In the genomic region with DNA sequence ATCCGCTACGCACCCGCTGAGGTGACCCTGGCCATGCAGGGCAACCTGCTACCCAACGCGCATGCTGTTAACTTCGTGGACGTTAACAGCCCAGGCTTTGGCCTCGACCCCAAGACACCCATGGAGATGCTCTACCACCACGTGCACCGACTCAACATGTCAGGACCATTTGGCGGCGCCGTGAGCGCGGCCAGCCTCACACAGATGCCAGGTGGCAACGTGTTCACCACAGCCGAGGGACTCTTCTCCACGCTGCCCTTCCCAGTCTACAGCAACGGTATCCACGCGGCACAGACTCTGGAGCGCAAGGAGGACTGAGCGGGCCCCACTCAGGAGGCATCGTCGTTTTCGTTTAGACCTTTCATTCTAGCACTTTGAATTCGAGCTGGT, we compare ENCODE assay signal across 9 mouse cellular contexts.
DNase-seq lines count a peak whose midpoint lies in the region; ATAC-seq and TF ChIP-seq lines count a peak whose summit lies in the region.
"Had no signal": no experiment of that assay in that cellular context is flagged by ENCODE, and none has a peak within 500 bp of the region (broad histone marks: within the 10 kb centered on the region; RNA-seq: fewer than 3 reads in every experiment).

No protein-coding gene starts in this region.

- no peak overlapping the region for H3K27ac ChIP-seq in kidney, postnatal 0 days
- H3K27ac ChIP-seq in embryonic facial prominence, embryonic 11.5 days (replicated peaks; ENCODE audit: low read depth, low read length): no peak overlapping the region
- no peak overlapping the region for H3K27ac ChIP-seq in hindbrain, embryonic 13.5 days
- H3K27ac ChIP-seq in midbrain, embryonic 14.5 days (replicated peaks; ENCODE audit: low read depth, low read length): no peak overlapping the region

- peaks cover 18% of the 10 kb centered on the region; the same call in 1 of the 2 replicates for H3K27me3 ChIP-seq in kidney, postnatal 0 days (ENCODE audit: insufficient read depth, low read length)
- peaks cover 23% of the 10 kb centered on the region for H3K27me3 ChIP-seq in embryonic facial prominence, embryonic 11.5 days (ENCODE audit: control insufficient read depth, insufficient read depth, low read length)
- peaks cover 31% of the 10 kb centered on the region for H3K27me3 ChIP-seq in hindbrain, embryonic 13.5 days
- H3K27me3 ChIP-seq in midbrain, embryonic 14.5 days (ENCODE audit: control insufficient read depth, insufficient read depth, low read length): peaks cover 23% of the 10 kb centered on the region

- H3K36me3 ChIP-seq in kidney, postnatal 0 days (ENCODE audit: insufficient read depth, low read length): no peaks in the 10 kb centered on the region
- H3K36me3 ChIP-seq in embryonic facial prominence, embryonic 11.5 days (replicated peaks; ENCODE audit: control insufficient read depth, insufficient read depth, low read depth, low read length): no peaks in the 10 kb centered on the region
- peaks cover 5% of the 10 kb centered on the region; the same call in 1 of the 2 replicates for H3K36me3 ChIP-seq in hindbrain, embryonic 13.5 days
- H3K36me3 ChIP-seq in midbrain, embryonic 14.5 days (ENCODE audit: control insufficient read depth, insufficient read depth, low read length): peaks cover 4% of the 10 kb centered on the region; the same call in 1 of the 2 replicates

- H3K4me3 ChIP-seq in kidney, postnatal 0 days (replicated peaks; ENCODE audit: low read depth, low read length): no peak overlapping the region
- H3K4me3 ChIP-seq in embryonic facial prominence, embryonic 11.5 days (ENCODE audit: low read depth, low read length): no peak overlapping the region; the same call in 1 of the 2 replicates
- peak overlapping the region; percentile 40 for H3K4me3 ChIP-seq in hindbrain, embryonic 13.5 days
- no peak overlapping the region for H3K4me3 ChIP-seq in midbrain, embryonic 14.5 days (replicated peaks; ENCODE audit: low read depth, low read length)

- ATAC-seq in kidney, postnatal 0 days (replicated peaks; ENCODE audit: low FRiP score, low read depth): peak; percentile 19; the same call in 1 of the 2 replicates
- 0 out of 2 replicates have a peak, but pooled peaks have one; percentile 16 for ATAC-seq in embryonic facial prominence, embryonic 11.5 days (replicated peaks; ENCODE audit: insufficient number of reproducible peaks, low FRiP score, low TSS enrichment, low read depth)
- no peak; the same call in 1 of the 2 replicates for ATAC-seq in hindbrain, embryonic 13.5 days (ENCODE audit: low FRiP score)
- no peak for ATAC-seq in midbrain, embryonic 14.5 days (ENCODE audit: low FRiP score, low TSS enrichment)

- WGBS in kidney, postnatal 0 days: 69% methylated on average over 27 of the region's 27 CpGs
- WGBS in embryonic facial prominence, embryonic 11.5 days: 69% methylated on average over 27 of the region's 27 CpGs
- WGBS in hindbrain, embryonic 13.5 days: 71% methylated on average over 27 of the region's 27 CpGs
- WGBS in midbrain, embryonic 14.5 days: 78% methylated on average over 27 of the region's 27 CpGs

- peaks cover 8% of the 10 kb centered on the region; the same call in 1 of the 2 replicates for H3K4me1 ChIP-seq in kidney, postnatal 0 days (replicated peaks; ENCODE audit: insufficient read depth, low read length)
- H3K4me1 ChIP-seq in embryonic facial prominence, embryonic 11.5 days (ENCODE audit: control insufficient read depth, insufficient read depth, low read length): peaks cover 8% of the 10 kb centered on the region
- H3K4me1 ChIP-seq in hindbrain, embryonic 13.5 days (replicated peaks): peaks cover 27% of the 10 kb centered on the region
- H3K4me1 ChIP-seq in midbrain, embryonic 14.5 days (ENCODE audit: control insufficient read depth, insufficient read depth, low read length): peaks cover 5% of the 10 kb centered on the region; the same call in 1 of the 2 replicates

- no peaks in the 10 kb centered on the region for H3K9me3 ChIP-seq in kidney, postnatal 0 days (replicated peaks; ENCODE audit: low read length)
- H3K9me3 ChIP-seq in embryonic facial prominence, embryonic 11.5 days (replicated peaks; ENCODE audit: control insufficient read depth, low read length): no peaks in the 10 kb centered on the region
- no peaks in the 10 kb centered on the region for H3K9me3 ChIP-seq in hindbrain, embryonic 13.5 days
- H3K9me3 ChIP-seq in midbrain, embryonic 14.5 days (ENCODE audit: control insufficient read depth, low read length): no peaks in the 10 kb centered on the region

- no peak for DNase-seq in kidney, postnatal 0 days (ENCODE audit: low spot score)
- DNase-seq in kidney, adult 18-20 months: no peak
- DNase-seq in embryonic facial prominence, embryonic 11.5 days (ENCODE audit: low spot score): no peak
- no peak for DNase-seq in midbrain, embryonic 14.5 days
- DNase-seq in frontal cortex, postnatal 14 days (ENCODE audit: low spot score in 2 of 2): no peak
- DNase-seq in adrenal gland, postnatal 4 days (ENCODE audit: low spot score in 2 of 2): no peak
- DNase-seq in left cerebral cortex, postnatal 10 days (ENCODE audit: extremely low spot score in 1 of 2, low spot score in 2 of 2): no peak
- DNase-seq: spleen, adult 18-20 months had no signal

- intact Hi-C loops in left cerebral cortex, postnatal 10 days (cut with DNase I): loop anchor here (10.0 kb wide), 2 partner anchors 324 to 1024 kb away; no protein-coding TSS in a partner anchor

- no peak overlapping the region; the same call in 1 of the 2 replicates for H3K4me2 ChIP-seq in kidney, postnatal 0 days (ENCODE audit: low read length)
- peak overlapping the region; percentile 68; the same call in 1 of the 2 replicates for H3K4me2 ChIP-seq in embryonic facial prominence, embryonic 11.5 days (ENCODE audit: low read depth, low read length)
- peak overlapping the region; percentile 64 for H3K4me2 ChIP-seq in hindbrain, embryonic 13.5 days
- peak overlapping the region; percentile 61 for H3K4me2 ChIP-seq in midbrain, embryonic 14.5 days (ENCODE audit: low read length)

- no peak overlapping the region for H3K9ac ChIP-seq in kidney, postnatal 0 days (ENCODE audit: low read depth, low read length)
- no peak overlapping the region for H3K9ac ChIP-seq in embryonic facial prominence, embryonic 11.5 days (replicated peaks; ENCODE audit: low read length)
- peak overlapping the region; percentile 63; the same call in 1 of the 2 replicates for H3K9ac ChIP-seq in hindbrain, embryonic 13.5 days
- no peak overlapping the region for H3K9ac ChIP-seq in midbrain, embryonic 14.5 days (replicated peaks; ENCODE audit: low read length)

- TF ChIP-seq CTCF in kidney, postnatal 0 days (IDR thresholded peaks at IDR 0.05; ENCODE audit: low read depth): no peak

Comparison
In these comparisons a context has a peak if more than half of its experiments do, and no peak if none do; other contexts are left out.
1. ATAC-seq: peak in kidney, postnatal 0 days (single experiment) and embryonic facial prominence, embryonic 11.5 days (single experiment); none in hindbrain, embryonic 13.5 days (single experiment) and midbrain, embryonic 14.5 days (single experiment).